Mouse (Mus musculus): ENCODE measurements around the gene Prkaca.

Prkaca gene

DNA sequence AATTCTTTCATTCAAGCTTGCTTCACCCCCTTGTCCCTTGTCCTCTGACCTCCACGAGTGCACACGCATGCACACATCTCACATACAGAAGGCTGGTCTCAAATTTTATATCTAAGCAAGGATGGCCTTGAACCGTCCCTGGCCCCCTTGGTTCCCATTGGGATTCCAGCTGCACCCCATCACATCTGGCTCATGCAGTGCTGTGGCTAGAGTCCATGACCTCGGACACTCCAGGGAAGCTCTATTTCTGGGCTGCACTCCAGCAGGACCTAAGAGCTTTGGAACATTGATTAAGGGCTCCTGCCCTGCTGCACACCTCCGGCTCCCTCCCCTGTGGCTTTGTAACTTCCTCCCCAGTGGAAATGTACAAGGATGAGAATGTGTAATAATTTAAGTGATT is 65.2 kb downstream of the Prkaca start:
- DNase-seq (ENCODE audit: low spot score in 2 of 2) = peak in 1 of 2 experiments; percentile 20

DNA sequence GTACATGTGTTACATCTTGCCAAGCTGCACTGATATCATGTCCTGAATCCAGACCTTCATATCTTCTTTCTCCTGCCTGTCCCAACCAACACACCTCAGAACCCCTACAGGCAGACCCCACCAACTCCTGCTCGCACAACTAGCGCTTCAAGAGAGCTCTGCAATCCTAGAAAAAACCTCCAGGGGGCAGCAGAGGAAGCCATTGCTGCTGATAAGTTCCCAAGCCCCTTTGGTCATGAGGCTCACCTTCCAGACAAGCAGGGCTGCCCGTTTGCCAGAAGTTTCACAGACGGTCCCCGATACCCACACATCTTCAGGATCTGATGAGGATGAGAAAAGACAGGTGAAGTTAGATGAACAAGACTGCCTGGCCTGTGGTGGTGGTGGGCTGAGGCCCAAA is 66.3 kb downstream of the Prkaca start:
- peak; percentile 48 to 64 for DNase-seq (ENCODE audit: low spot score in 2 of 2)

DNA sequence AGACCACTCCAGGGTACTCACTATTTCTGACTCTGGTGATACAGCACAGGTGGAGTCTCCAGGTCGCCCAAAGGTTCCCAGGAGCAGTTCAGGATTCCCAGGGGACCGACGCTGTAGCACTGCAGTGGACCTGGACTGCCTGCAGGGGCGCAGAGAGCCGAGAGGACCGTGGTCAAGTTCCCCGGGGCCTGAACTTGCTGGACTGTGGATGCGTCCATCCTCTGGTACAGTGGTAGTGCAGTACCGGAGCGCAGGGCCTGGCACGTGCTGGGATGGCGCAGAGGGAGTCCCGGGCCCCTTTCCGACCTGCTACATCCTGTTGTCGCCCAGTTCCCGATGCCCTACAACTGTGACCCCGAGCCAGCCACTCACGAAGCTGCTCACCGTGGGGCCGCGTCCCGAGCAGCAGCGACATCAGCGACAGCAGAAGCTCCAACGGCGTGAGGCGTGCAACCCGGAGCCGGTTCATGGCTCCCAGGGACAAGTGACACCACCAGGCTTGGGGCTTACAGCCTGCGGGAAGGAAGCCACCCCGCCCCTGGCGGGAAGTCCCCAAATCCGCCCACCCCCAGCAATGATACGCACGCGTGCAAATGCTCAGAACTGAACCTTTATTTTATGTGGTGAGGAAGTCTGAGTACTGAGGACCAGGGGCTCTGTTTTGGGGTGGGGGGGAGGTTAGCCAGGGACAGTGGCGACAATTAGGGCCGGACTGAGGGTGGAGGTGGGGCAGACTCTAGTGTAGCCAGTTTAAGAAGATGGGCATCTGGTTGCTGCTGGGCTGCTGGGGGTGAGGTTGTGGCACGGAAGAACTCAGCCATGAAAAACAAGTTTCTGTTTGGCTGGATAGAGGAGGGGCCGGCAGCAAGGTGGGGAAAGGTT is 69.5 kb downstream of the Prkaca start, which contains the start of gene Il27ra:
Gene Il27ra (minus strand): TSS at position 524 of the 882 bp plus-strand sequence.
- DNase-seq (ENCODE audit: low spot score in 2 of 2) = peak; percentile 41 to 66

DNA sequence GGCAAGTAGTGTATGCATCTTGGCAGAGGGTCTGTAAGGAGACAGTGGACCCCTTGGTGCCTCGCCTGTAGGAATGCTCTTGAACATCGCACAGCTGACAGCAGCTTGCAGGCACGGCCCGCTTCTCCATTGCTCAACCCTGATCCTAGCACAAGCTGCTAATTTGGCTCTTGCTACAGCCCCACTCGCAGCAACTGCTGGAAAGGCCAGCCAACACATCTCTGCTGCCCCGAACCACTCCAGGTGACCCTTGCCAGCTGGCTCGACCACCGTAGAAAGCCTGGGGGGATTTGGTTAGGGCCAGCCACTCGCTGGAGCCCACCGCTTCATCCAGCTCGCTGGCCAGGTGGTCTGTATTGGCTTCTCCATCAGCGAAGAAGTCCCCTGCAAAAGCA is 70.2 kb downstream of the Prkaca start:
- no peak for DNase-seq (ENCODE audit: low spot score in 2 of 2)

DNA sequence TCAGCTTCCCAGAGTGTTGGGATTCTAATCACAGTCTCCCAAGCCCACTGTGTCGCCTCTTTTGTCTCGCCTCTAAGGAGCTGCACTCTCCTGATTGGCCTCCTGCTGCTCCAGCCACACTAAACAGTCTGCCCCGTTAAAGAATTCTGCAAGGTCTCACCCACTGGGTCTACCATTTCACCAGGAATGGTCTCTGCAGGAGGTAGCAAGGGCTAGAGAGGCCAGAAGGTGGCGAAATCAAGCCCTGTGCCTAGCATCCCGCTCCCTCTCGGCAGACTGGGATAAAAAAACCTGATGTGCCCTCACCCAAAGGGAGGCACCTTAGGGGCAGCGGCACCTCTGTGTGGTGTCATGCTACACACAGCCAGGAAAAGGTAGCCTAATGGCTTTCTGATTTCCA is 71.3 kb downstream of the Prkaca start:
- DNase-seq (ENCODE audit: low spot score in 2 of 2) = no peak

DNA sequence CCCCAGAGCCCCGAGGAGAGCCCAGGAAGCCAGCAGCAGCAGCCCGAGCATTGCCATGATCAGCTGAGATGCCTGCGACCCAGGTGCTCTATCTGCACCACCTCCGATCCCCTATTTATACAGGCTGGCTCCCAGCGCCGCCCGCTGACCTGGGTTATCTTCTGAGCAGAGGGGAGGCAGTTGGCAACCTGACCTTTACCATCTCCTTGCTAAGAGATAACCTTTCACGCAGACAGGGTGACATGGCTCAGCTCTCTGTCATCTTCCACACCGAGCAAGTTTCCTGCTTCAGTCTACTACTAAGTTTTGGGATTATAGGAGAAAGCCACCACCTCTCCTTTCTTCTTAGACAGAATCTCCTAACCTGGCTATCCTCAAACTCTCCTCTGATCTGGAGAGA is 72.1 kb downstream of the Prkaca start, which contains the start of gene Rln3:
Gene Rln3 (minus strand): TSS at position 101 of the 400 bp plus-strand sequence.
- DNase-seq (ENCODE audit: low spot score in 2 of 2) = no peak

All from urinary bladder, postnatal 36 days (tissue).